Mouse (Mus musculus) liver, postnatal 0 days (tissue): Measurements from ENCODE around the gene Col23a1.

Experiments used
- CTCF ChIP-seq: sonication (generic); IDR thresholded peaks from 2 replicates; pipeline ENCODE4 v1.5.1; 2016; ENCODE audit warnings: antibody characterized with exemption, low read depth
- EP300 ChIP-seq: IDR thresholded peaks from 2 replicates; pipeline ENCODE4 v1.6.1; 2016; ENCODE audit warnings: antibody characterized with exemption, low read depth, mild to moderate bottlenecking

GRCm38 (mm10) chr11:51627907-51628306, 338.2 kb downstream of the Col23a1 start:
- TF ChIP-seq CTCF (no peak), EP300 (no peak)
